Mouse (Mus musculus) embryonic fibroblast, embryonic 13.5 days (primary cell): Measurements from ENCODE around the gene 4933428G20Rik.

Source experiments
- CTCF ChIP-seq: IDR thresholded peaks from 2 replicates; pipeline ENCODE4 v1.5.1; 2011; ENCODE audit warnings: mild to moderate bottlenecking, control low read depth, low read length, moderate library complexity, borderline replicate concordance; ENCODE audit not compliant: insufficient read depth
- POLR2A ChIP-seq: IDR thresholded peaks from 2 replicates; pipeline ENCODE4 v1.6.1; 2011; ENCODE audit warnings: low read depth, mild to moderate bottlenecking, control low read depth, low read length, moderate library complexity

DNA sequence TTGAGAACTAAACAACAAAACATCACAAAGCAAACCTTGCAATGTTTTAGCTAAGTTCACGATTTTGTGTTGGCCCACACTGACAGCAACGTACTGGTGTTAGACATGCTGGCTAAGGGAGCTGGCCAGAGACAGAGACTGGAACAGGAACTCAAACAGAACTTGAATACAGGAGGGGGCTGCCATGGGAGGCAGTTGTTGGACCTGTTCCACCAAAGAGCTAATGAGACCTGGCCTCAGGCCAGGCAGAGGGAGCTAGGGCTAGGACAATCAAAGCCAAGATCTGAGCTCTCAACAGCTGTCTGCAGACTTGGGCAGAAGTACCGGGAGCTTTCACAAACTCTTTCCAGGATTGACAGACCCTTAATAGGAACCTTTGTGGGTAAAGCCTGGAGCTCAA is 40.5 kb upstream of the 4933428G20Rik start:
- TF ChIP-seq CTCF (no peak), POLR2A (no peak)
